Comparison of ENCODE assay signal across 9 mouse cellular contexts in genomic region chr19:4213524-4213974, GRCm38 (mm10). TPM values are rescaled to one million over a fixed set of nuclear protein-coding genes. Genes with fewer than 3 reads are reported as not detected.
DNase-seq lines count a peak whose midpoint lies in the region; ATAC-seq and TF ChIP-seq lines count a peak whose summit lies in the region.
"Had no signal": no experiment of that assay in that cellular context is flagged by ENCODE, and none has a peak within 500 bp of the region (broad histone marks: within the 10 kb centered on the region; RNA-seq: fewer than 3 reads in every experiment).

No protein-coding gene starts in this region.

- DNase-seq in embryo, embryonic 10.5 days (ENCODE audit: low spot score): peak; percentile 29
- no peak for DNase-seq in embryo, embryonic 10 days (ENCODE audit: low spot score)
- DNase-seq in ES-E14 (ENCODE audit: low read depth, low spot score): no peak
- no peak for DNase-seq in limb, embryonic 10.5 days (ENCODE audit: low spot score)
- no peak for DNase-seq in urinary bladder, postnatal 25 days (ENCODE audit: low spot score)
- no peak for DNase-seq in cerebellum, adult 8-10 months

- peaks cover 49% of the 10 kb centered on the region for H3K27me3 ChIP-seq in limb, embryonic 10.5 days (ENCODE audit: low read depth, poor library complexity, severe bottlenecking)
- H3K27me3 ChIP-seq in neural tube, embryonic 12.5 days (replicated peaks): peaks cover 78% of the 10 kb centered on the region

- no peak overlapping the region for H3K9ac ChIP-seq in ES-E14 (ENCODE audit: insufficient read depth, low read depth, low read length, poor library complexity, severe bottlenecking)
- 0 out of 2 replicates have a peak overlapping the region, but pooled peaks have one; percentile 68 for H3K9ac ChIP-seq in neural tube, embryonic 12.5 days

- no peaks in the 10 kb centered on the region for H3K36me3 ChIP-seq in ES-E14 (ENCODE audit: control insufficient read depth, insufficient read depth, low read length, poor library complexity, severe bottlenecking)
- H3K36me3 ChIP-seq in limb, embryonic 10.5 days: no peaks in the 10 kb centered on the region
- no peaks in the 10 kb centered on the region for H3K36me3 ChIP-seq in neural tube, embryonic 12.5 days

- H3K4me3 ChIP-seq in ES-E14 (ENCODE audit: insufficient read depth in 1 of 2, low read depth in 1 of 2, low read length in 2 of 2, poor library complexity in 1 of 2, severe bottlenecking in 1 of 2): peak overlapping the region; percentile 67 to 84; a peak in 2 of 4 replicates
- peak overlapping the region; percentile 83 for H3K4me3 ChIP-seq in limb, embryonic 10.5 days
- H3K4me3 ChIP-seq in neural tube, embryonic 12.5 days: no peak overlapping the region

- no peaks in the 10 kb centered on the region for H3K9me3 ChIP-seq in ES-E14 (ENCODE audit: control insufficient read depth, insufficient read depth, low read depth, low read length)
- no peaks in the 10 kb centered on the region for H3K9me3 ChIP-seq in limb, embryonic 10.5 days (replicated peaks)
- H3K9me3 ChIP-seq in neural tube, embryonic 12.5 days: no peaks in the 10 kb centered on the region

- H3K27ac ChIP-seq in ES-E14 (ENCODE audit: insufficient read depth, low read depth, low read length, poor library complexity, severe bottlenecking): no peak overlapping the region
- H3K27ac ChIP-seq in limb, embryonic 10.5 days: peak overlapping the region; percentile 97
- no peak overlapping the region for H3K27ac ChIP-seq in neural tube, embryonic 12.5 days

- 8% methylated on average over 9 of the region's 9 CpGs for WGBS in limb, embryonic 10.5 days
- 5% methylated on average over 9 of the region's 9 CpGs for WGBS in neural tube, embryonic 12.5 days

- peak overlapping the region; percentile 98 for H3K4me2 ChIP-seq in neural tube, embryonic 12.5 days (replicated peaks)

- peaks cover 4 to 19% of the 10 kb centered on the region in 2 experiments; a peak in 3 of 4 replicates for H3K4me1 ChIP-seq in ES-E14 (ENCODE audit: control insufficient read depth in 2 of 2, insufficient read depth in 2 of 2, low read length in 2 of 2, poor library complexity in 1 of 2)
- peaks cover 74% of the 10 kb centered on the region for H3K4me1 ChIP-seq in limb, embryonic 10.5 days
- peaks cover 31% of the 10 kb centered on the region for H3K4me1 ChIP-seq in neural tube, embryonic 12.5 days

- in situ Hi-C loops in ES-E14 (cut with MboI; ENCODE audit: low sequenced_read_pairs in 2 of 2, unreplicated experiment in 2 of 2): no loop called here

- peak; percentile 65 for ATAC-seq in granulocyte monocyte progenitor cell, adult 5-6 weeks (replicated peaks; ENCODE audit: poor library complexity, severe bottlenecking)
- no peak for ATAC-seq in neural tube, embryonic 12.5 days (ENCODE audit: low FRiP score, low read depth)

TF ChIP-seq in ES-E14, 5 proteins besides CTCF, POLR2A, EP300 and RAD21:
- TF ChIP-seq CHD2 (IDR thresholded peaks at IDR 0.05; ENCODE audit: low read depth, low read length) (no peak), MAFK (IDR thresholded peaks at IDR 0.05; ENCODE audit: insufficient read depth, low read depth, low read length) (0 out of 2 replicates have a peak, but pooled peaks have one; percentile 23)

RNA-seq across cellular contexts. Expression of gene Clcf1, which starts 0.5 kb away (rescaled TPM):
- total RNA-seq in ES-E14 (2012; rRNA removed): 2.2 and 2.7 TPM in 2 replicates
- 6.8 and 7.4 TPM in 2 replicates for total RNA-seq in granulocyte monocyte progenitor cell, adult 5-6 weeks (2014; fragmentation: Nextera tagmentation)
- total RNA-seq in granulocyte monocyte progenitor cell, adult 5-6 weeks (2017): 0.67 and 1.8 TPM in 2 replicates
- 4.3 and 6.0 TPM in 2 replicates for polyA plus RNA-seq in limb, embryonic 10.5 days (2016; fragmentation: Nextera tagmentation; extraction: Ambion mirVana)
- polyA plus RNA-seq in neural tube, embryonic 12.5 days (2016; fragmentation: Nextera tagmentation; extraction: Ambion mirVana): 0.87 and 0.95 TPM in 2 replicates

RNA-seq across cellular contexts. Expression of gene AC109138.7, which starts 0.6 kb away (rescaled TPM):
- not detected in 2 replicates for total RNA-seq in ES-E14 (2012; rRNA removed)
- not detected in 2 replicates for total RNA-seq in granulocyte monocyte progenitor cell, adult 5-6 weeks (2014; fragmentation: Nextera tagmentation)
- not detected in 2 replicates for total RNA-seq in granulocyte monocyte progenitor cell, adult 5-6 weeks (2017)
- polyA plus RNA-seq in limb, embryonic 10.5 days (2016; fragmentation: Nextera tagmentation; extraction: Ambion mirVana): not detected in 2 replicates
- polyA plus RNA-seq in neural tube, embryonic 12.5 days (2016; fragmentation: Nextera tagmentation; extraction: Ambion mirVana): not detected in 2 replicates
- polyA plus RNA-seq: large intestine, adult 2 months had no signal

RNA-seq across cellular contexts. Expression of gene Rad9a, which starts 12.1 kb away (rescaled TPM):
- 33.1 and 42.1 TPM in 2 replicates for total RNA-seq in ES-E14 (2012; rRNA removed)
- total RNA-seq in granulocyte monocyte progenitor cell, adult 5-6 weeks (2014; fragmentation: Nextera tagmentation): 27.8 and 41.3 TPM in 2 replicates
- total RNA-seq in granulocyte monocyte progenitor cell, adult 5-6 weeks (2017): 16.0 and 16.3 TPM in 2 replicates
- 58.2 and 61.5 TPM in 2 replicates for polyA plus RNA-seq in limb, embryonic 10.5 days (2016; fragmentation: Nextera tagmentation; extraction: Ambion mirVana)
- 25.9 and 34.0 TPM in 2 replicates for polyA plus RNA-seq in neural tube, embryonic 12.5 days (2016; fragmentation: Nextera tagmentation; extraction: Ambion mirVana)

RNA-seq across cellular contexts. Expression of gene Pold4, which starts 18.1 kb away (rescaled TPM):
- 6.2 and 8.7 TPM in 2 replicates for total RNA-seq in ES-E14 (2012; rRNA removed)
- total RNA-seq in granulocyte monocyte progenitor cell, adult 5-6 weeks (2014; fragmentation: Nextera tagmentation): 68.6 and 117 TPM in 2 replicates
- 69.5 and 92.0 TPM in 2 replicates for total RNA-seq in granulocyte monocyte progenitor cell, adult 5-6 weeks (2017)
- polyA plus RNA-seq in limb, embryonic 10.5 days (2016; fragmentation: Nextera tagmentation; extraction: Ambion mirVana): 14.0 and 16.2 TPM in 2 replicates
- 18.7 and 19.8 TPM in 2 replicates for polyA plus RNA-seq in neural tube, embryonic 12.5 days (2016; fragmentation: Nextera tagmentation; extraction: Ambion mirVana)

RNA-seq across cellular contexts. Expression of gene Ppp1ca, which starts 21.7 kb away (rescaled TPM):
- total RNA-seq in ES-E14 (2012; rRNA removed): 407 and 426 TPM in 2 replicates
- total RNA-seq in granulocyte monocyte progenitor cell, adult 5-6 weeks (2014; fragmentation: Nextera tagmentation): 406 and 527 TPM in 2 replicates
- total RNA-seq in granulocyte monocyte progenitor cell, adult 5-6 weeks (2017): 494 and 518 TPM in 2 replicates
- polyA plus RNA-seq in limb, embryonic 10.5 days (2016; fragmentation: Nextera tagmentation; extraction: Ambion mirVana): 1,070 and 1,129 TPM in 2 replicates
- polyA plus RNA-seq in neural tube, embryonic 12.5 days (2016; fragmentation: Nextera tagmentation; extraction: Ambion mirVana): 753 and 767 TPM in 2 replicates
